Mouse (Mus musculus) limb, embryonic 13.5 days (tissue): ENCODE data around the gene Itga6. TPM values are rescaled to one million over a fixed set of nuclear protein-coding genes. Genes with fewer than 3 reads are reported as not detected.

Experiments used
- ATAC-seq: fragments of 200-750 bp; cut with Nextera tagmentation; 2 replicates; pipeline ENCODE4 v1.8.0; 2017; ENCODE audit warnings: low read depth, moderate number of reproducible peaks, moderate TSS enrichment; ENCODE audit not compliant: low FRiP score
- H3K27ac ChIP-seq: fragments of 300-500 bp; sonication (generic); 2 replicates; pipeline ENCODE4 v1.5.1; 2015; ENCODE audit warnings: inconsistent platforms, mild to moderate bottlenecking, moderate library complexity
- H3K27me3 ChIP-seq: fragments of 300-500 bp; sonication (generic); 2 replicates; pipeline ENCODE4 v1.6.1; 2015; ENCODE audit warnings: mild to moderate bottlenecking, inconsistent platforms
- H3K36me3 ChIP-seq: fragments of 300-500 bp; sonication (generic); 2 replicates; pipeline ENCODE4 v1.6.1; 2015; ENCODE audit warnings: inconsistent platforms, mild to moderate bottlenecking, moderate library complexity
- H3K4me1 ChIP-seq: fragments of 300-500 bp; sonication (generic); 2 replicates; pipeline ENCODE4 v1.6.1; 2015; ENCODE audit warnings: inconsistent platforms
- H3K4me2 ChIP-seq: fragments of 300-500 bp; sonication (generic); replicated peaks from 2 replicates; pipeline ENCODE4 v1.6.1; 2015; ENCODE audit warnings: inconsistent platforms, mild to moderate bottlenecking, moderate library complexity
- H3K4me3 ChIP-seq: fragments of 300-500 bp; sonication (generic); 2 replicates; pipeline ENCODE4 v1.5.1; 2015; ENCODE audit warnings: moderate library complexity, mild to moderate bottlenecking, inconsistent platforms
- H3K9ac ChIP-seq: fragments of 300-500 bp; sonication (generic); 2 replicates; pipeline ENCODE4 v1.6.1; 2015; ENCODE audit warnings: mild to moderate bottlenecking, inconsistent platforms
- H3K9me3 ChIP-seq: fragments of 300-500 bp; sonication (generic); 2 replicates; pipeline ENCODE4 v1.6.1; 2016; ENCODE audit warnings: inconsistent platforms
- WGBS: fragments of 180-500 bp; shearing (Covaris S2); methylation state at CpG from one replicate; pipeline ENCODE4 v1.1.7; 2015; 5-methylcytosine and 5-hydroxymethylcytosine counted together
- polyA plus RNA-seq: library from polyadenylated mRNA; unstranded; fragments of >200 nt; fragmentation: Nextera tagmentation; extraction: Ambion mirVana; gene quantifications from 2 replicates; pipeline ENCODE4 v1.2.1, GENCODE M21; 2015

Itga6 gene
- polyA plus RNA-seq, 1 experiment from 2014 or later = 33.9 TPM

DNA sequence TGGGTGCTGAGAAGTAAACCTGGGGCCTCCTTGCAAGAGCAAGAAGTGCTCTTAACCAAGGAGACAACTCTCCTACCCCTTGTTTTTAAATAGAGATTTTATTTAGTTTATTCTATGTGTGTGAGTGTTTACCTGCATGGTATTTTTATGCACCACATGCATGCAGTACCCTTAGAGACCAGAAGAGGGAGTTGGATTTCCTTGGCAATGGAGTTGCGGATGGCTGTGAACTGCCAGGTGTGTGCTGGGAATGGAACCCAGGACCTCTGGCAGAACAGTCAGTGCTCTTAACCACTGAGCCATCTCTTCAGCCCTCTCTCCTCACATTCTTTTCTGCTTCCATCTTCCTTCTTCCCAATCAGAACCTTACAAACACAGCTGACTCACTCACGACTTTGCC lies 9.2 kb upstream of the Itga6 start:
- H3K4me1 ChIP-seq = peaks cover 36% of the 10 kb centered on the region
- no peaks in the 10 kb centered on the region for H3K27me3 ChIP-seq
- no peak for ATAC-seq
- H3K4me2 ChIP-seq = no peak overlapping the region
- 90% methylated on average over 2 of the region's 2 CpGs for WGBS
- no peak overlapping the region for H3K4me3 ChIP-seq
- H3K9ac ChIP-seq = no peak overlapping the region
- no peak overlapping the region for H3K27ac ChIP-seq
- no peaks in the 10 kb centered on the region for H3K36me3 ChIP-seq
- H3K9me3 ChIP-seq = 0 out of 2 replicates have a peak, but pooled peaks cover 3% of the 10 kb centered on the region

DNA sequence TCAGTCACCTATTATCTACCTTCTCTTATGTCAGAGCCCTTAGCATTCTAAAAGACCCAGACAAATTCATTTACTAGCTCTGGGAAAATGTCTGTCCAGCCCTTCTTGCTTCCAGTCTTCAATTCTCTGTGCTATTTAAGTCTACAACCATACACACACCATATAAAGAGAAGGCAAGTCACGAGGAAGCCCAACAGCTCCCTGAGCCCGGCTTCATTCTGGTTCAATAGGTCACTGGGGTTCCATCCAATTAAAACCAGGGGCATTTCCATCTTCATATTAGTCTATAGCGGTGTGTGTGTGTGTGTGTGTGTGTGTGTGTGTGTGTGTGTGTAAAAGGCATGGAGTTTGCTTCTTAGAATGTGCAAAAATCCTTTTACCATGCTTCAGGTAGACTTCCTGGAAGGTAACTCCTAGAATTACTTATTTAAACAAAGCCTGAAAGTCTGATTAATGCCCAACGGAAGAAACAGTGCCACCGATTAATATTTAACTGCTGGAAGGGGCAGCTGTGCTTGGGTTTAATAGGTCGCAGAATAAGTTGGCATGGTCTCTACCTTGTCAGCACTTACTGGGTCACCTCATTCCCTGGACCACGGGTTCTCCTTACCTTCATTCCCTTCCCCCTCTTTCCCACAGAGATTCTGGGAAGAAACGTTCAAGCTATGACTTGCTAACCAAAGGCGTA lies 6.1 kb upstream of the Itga6 start:
- 56% methylated on average over 9 of the region's 9 CpGs for WGBS
- ATAC-seq = no peak
- H3K9me3 ChIP-seq = 0 out of 2 replicates have a peak, but pooled peaks cover 3% of the 10 kb centered on the region
- H3K4me3 ChIP-seq = no peak overlapping the region
- no peak overlapping the region for H3K9ac ChIP-seq
- H3K27ac ChIP-seq = no peak overlapping the region
- no peak overlapping the region for H3K4me2 ChIP-seq
- H3K4me1 ChIP-seq = peaks cover 29% of the 10 kb centered on the region
- no peaks in the 10 kb centered on the region for H3K36me3 ChIP-seq
- H3K27me3 ChIP-seq = no peaks in the 10 kb centered on the region

DNA sequence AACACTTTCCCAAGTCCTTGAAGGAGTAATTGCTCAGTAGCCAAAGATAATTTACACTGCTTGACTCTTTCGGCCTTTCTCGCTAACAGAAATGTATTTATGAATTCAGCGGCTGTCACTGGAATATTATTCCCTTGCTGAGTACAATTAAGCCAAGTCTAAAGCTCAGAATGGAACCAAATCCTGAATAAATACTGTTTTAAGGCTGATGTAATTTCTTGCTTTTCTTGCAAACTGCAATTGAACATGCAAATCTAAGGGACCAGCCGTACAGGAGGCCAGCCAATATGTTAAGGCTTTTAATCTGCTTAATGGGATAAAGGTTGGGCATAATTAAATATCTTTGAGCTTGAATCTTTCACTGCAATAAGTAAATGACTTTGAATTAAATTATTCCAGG lies 2.9 kb upstream of the Itga6 start:
- H3K9ac ChIP-seq = no peak overlapping the region
- no peak overlapping the region for H3K27ac ChIP-seq
- peaks cover 31% of the 10 kb centered on the region for H3K4me1 ChIP-seq
- 71% methylated on average over 4 of the region's 4 CpGs for WGBS
- no peaks in the 10 kb centered on the region for H3K36me3 ChIP-seq
- no peaks in the 10 kb centered on the region for H3K9me3 ChIP-seq
- H3K27me3 ChIP-seq = no peaks in the 10 kb centered on the region
- H3K4me2 ChIP-seq = no peak overlapping the region
- no peak overlapping the region for H3K4me3 ChIP-seq
- no peak for ATAC-seq

DNA sequence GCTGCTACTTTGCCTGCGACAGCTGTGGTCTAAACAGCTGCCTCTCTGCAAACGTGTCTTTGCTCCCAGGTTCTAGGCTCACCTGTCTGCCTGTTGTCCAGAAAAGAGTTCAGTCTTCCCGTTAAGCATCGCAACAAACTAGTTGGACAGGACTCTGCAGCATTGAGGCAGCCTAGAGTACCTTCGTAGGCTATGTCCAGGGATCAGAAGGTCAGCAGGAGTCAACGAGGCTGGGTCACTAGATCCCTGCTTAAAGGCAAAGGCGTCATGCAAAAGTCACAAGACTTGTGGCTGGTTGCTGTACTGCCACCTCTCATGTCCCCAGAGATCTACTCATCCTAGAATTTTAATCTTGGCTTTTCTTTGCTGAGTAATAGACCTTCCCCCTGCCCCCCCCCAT lies 2.0 kb upstream of the Itga6 start:
- Histone ChIP-seq H3K4me3 (no peak overlapping the region), H3K4me1 (peaks cover 31% of the 10 kb centered on the region), H3K27me3 (no peaks in the 10 kb centered on the region), H3K4me2 (no peak overlapping the region), H3K27ac (no peak overlapping the region), H3K36me3 (no peaks in the 10 kb centered on the region), H3K9ac (no peak overlapping the region), H3K9me3 (no peaks in the 10 kb centered on the region)
- 50% methylated on average over 7 of the region's 7 CpGs for WGBS
- no peak for ATAC-seq

DNA sequence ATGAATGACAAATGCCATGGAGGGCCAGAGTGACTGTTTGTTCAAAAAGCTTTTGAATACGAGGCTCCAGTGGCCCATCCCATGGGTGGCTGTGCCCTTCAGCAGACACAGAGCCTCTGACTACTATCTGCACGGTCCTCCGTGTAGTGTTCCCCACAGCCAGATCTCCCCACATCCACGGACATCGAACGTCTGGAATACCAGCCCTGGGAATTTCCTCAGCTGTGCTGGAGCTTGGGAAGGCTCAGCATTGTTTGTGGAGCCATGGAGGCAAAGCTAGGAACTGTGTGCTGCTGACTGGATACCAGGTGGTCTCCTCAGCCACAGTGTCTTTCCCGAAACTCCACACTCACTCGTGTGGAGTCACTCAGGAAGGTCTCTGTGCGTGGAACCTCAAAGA lies 1.1 kb upstream of the Itga6 start:
- H3K9ac ChIP-seq = no peak overlapping the region
- no peaks in the 10 kb centered on the region for H3K9me3 ChIP-seq
- 33% methylated on average over 9 of the region's 9 CpGs for WGBS
- H3K27me3 ChIP-seq = no peaks in the 10 kb centered on the region
- ATAC-seq = no peak
- H3K4me2 ChIP-seq = no peak overlapping the region
- H3K4me3 ChIP-seq = no peak overlapping the region
- no peak overlapping the region for H3K27ac ChIP-seq
- H3K36me3 ChIP-seq = no peaks in the 10 kb centered on the region
- H3K4me1 ChIP-seq = peaks cover 26% of the 10 kb centered on the region

DNA sequence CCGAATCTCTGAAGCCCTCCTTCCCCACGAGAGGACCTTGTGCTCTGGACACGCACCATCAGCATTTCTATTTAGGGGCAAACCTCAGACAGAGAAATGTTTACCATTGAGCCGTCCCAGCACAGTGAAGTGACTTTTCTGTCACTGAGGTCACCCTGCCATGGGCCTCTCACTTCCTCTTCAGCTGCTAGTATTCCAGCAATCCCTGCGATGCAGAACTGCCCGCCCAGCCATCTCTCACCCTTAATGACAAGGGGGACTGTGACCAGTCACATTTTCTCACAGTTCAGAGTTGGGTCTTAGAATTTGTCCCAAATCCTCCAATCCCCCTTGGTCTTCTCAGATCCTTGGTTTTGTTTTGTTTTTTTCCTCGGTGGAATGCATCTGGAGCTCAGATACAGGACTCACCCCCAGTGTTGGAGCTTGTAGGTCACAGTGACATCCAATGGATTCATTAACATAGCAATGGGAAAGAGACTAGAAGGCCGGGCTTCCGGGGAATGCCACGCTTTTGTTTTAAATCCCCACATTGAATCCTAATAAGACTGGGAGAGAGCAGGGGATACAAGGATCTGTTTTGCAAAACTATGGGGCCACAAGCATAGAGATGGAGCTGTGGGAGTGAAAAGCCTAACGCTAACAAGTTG lies 432 bp upstream of the Itga6 start:
- Histone ChIP-seq H3K9me3 (no peaks in the 10 kb centered on the region), H3K4me3 (no peak overlapping the region), H3K36me3 (no peaks in the 10 kb centered on the region), H3K9ac (no peak overlapping the region), H3K27ac (no peak overlapping the region), H3K4me1 (peaks cover 22% of the 10 kb centered on the region), H3K4me2 (no peak overlapping the region), H3K27me3 (no peaks in the 10 kb centered on the region)
- ATAC-seq = peak; percentile 48; the same call in 1 of the 2 replicates
- 20% methylated on average over 11 of the region's 11 CpGs for WGBS

DNA sequence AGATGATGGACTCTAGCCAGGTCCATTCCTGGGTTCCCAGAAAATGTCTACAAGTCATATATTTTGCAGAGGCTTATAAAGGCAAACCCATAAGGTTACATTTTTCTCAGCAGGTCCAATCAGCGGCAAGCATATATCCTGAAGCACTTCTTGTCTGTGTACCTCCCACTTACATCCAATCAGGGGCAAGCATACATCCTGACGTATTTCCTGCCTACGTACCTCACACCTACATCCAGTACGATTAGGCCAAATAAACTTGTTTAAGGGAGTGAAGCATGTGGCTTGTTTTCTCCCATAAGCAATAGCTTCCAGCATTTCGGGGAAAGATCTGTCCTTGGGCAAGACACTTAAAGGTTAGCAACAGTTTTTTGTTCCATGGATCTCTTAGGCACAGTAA lies 3.0 kb downstream of the Itga6 start:
- H3K4me2 ChIP-seq = no peak overlapping the region
- H3K27ac ChIP-seq = no peak overlapping the region
- no peaks in the 10 kb centered on the region for H3K9me3 ChIP-seq
- H3K27me3 ChIP-seq = no peaks in the 10 kb centered on the region
- H3K4me3 ChIP-seq = no peak overlapping the region
- 78% methylated on average over 5 of the region's 5 CpGs for WGBS
- no peaks in the 10 kb centered on the region for H3K36me3 ChIP-seq
- H3K9ac ChIP-seq = no peak overlapping the region
- peaks cover 19% of the 10 kb centered on the region for H3K4me1 ChIP-seq
- ATAC-seq = no peak

DNA sequence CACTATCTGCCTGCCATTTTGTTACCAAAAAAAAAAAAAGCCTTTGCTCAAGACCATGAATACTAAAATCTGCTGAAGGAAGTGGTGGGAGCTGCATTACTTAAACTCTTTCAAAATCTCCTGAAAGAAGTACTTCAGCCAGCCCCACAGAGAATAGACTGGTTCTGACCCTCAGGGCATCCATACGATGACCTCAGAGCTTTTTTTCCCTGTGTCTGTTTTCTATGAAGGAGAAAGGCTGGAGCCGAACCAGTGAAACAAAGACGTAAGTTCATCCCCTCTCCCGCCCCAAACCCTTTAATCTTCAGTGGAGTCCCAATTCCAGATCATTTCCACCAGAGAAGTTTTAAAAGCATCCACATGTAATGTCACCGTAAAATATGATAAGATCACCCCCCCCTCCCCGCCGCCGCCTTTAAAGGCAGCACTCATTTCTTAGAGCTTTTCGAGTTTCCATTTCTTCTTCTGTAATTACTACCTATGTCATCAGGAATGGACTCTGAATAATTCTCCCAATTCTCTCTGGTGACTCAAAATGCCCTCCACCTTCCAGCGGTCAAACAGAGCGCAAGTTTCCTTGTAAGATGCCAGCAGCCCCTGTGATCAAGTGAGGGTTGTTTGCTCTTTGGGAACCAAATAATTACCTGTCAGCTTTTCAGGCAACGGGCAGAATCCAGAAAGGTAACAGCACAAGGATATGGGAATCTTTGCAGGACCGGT lies 4.1 kb downstream of the Itga6 start:
- Histone ChIP-seq H3K27me3 (no peaks in the 10 kb centered on the region), H3K4me3 (no peak overlapping the region), H3K36me3 (no peaks in the 10 kb centered on the region), H3K9ac (no peak overlapping the region), H3K27ac (no peak overlapping the region), H3K4me2 (no peak overlapping the region), H3K4me1 (peaks cover 12% of the 10 kb centered on the region), H3K9me3 (no peaks in the 10 kb centered on the region)
- 52% methylated on average over 13 of the region's 13 CpGs for WGBS
- ATAC-seq = no peak

DNA sequence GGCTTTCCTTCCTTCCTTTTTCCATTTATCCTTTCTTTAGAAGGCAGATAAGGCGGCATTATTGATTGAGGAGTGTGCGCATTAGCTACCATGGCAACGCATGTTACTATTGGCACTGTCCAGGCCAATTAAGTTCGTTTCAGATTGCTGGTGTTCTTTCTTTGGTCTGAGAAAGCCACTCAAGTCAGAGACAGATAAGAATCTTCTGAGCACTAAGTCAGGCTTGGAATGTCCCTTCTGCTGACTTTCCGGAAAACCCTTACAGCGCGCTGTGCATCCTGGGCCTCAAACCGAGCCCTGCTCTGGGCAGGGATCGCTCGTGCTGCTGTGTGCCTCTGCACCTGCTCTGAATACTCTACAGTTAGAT lies 4.7 kb downstream of the Itga6 start:
- Histone ChIP-seq H3K4me1 (peaks cover 7% of the 10 kb centered on the region), H3K4me2 (no peak overlapping the region), H3K9me3 (no peaks in the 10 kb centered on the region), H3K4me3 (no peak overlapping the region), H3K36me3 (no peaks in the 10 kb centered on the region), H3K9ac (no peak overlapping the region), H3K27ac (no peak overlapping the region), H3K27me3 (no peaks in the 10 kb centered on the region)
- ATAC-seq = no peak
- 68% methylated on average over 10 of the region's 10 CpGs for WGBS

DNA sequence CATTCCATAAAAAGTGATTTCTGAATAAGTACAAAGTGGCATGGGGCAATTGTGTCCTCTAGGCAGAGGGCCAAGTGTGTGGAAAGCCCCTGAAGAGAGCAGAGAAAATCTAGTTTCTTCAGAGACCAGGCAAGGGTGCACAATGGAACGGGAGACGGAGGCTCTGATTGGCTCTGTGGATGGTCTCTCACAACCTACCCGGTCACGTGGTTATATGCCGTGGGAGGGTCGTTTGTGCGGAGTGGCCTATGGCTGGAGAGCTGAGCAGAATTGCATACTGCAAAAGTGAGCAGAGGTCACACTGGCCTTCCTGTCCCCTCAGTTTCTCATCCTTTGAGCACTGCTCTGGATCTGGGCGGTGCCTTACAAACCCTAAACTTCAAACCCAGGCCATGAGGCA lies 5.9 kb downstream of the Itga6 start:
- WGBS = 75% methylated on average over 8 of the region's 8 CpGs
- H3K4me1 ChIP-seq = no peaks in the 10 kb centered on the region
- no peaks in the 10 kb centered on the region for H3K27me3 ChIP-seq
- no peak overlapping the region for H3K9ac ChIP-seq
- no peaks in the 10 kb centered on the region for H3K9me3 ChIP-seq
- no peak overlapping the region for H3K4me3 ChIP-seq
- H3K4me2 ChIP-seq = no peak overlapping the region
- H3K27ac ChIP-seq = no peak overlapping the region
- H3K36me3 ChIP-seq = no peaks in the 10 kb centered on the region
- peak; percentile 32; the same call in 1 of the 2 replicates for ATAC-seq

DNA sequence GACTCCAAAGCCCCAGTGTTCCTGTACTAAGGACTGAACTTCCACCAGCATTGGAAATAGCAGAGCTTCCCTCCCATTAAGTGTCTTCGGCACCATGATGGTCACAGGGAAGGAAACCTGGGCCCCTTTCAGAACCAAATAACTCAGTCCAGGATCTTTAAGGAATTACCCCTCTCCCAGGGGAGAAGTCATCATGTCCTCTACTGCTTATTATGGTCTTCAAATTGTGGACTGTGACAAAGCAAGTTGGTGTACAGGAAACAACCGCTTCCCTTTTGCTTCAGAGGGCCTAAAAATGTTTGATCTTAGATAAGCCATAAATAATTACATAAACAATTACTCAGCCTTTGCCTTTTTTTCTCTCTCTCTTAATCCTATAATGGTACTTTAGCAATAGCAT lies 6.4 kb downstream of the Itga6 start:
- 62% methylated on average over 2 of the region's 2 CpGs for WGBS

DNA sequence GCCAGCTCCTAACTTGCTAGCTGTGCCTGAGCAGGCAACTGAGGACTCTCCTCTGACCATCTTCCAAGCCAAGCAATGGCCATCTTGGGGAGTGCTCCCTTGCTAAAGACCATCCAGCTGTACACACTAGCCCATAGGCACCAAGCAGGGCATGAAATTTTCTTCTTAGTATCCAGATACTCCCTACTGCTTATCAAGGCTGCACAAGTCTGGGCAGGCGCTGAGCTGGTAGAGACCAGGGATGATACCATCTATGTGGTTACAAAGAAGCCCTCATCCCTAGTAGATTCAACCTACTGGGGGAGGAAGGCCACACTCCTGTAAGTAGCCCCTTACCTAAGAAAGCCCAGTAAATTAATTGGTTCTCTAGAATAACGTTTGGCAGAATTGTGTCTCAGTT lies 7.0 kb downstream of the Itga6 start:
- 82% methylated on average over 2 of the region's 2 CpGs for WGBS
- Histone ChIP-seq H3K27ac (no peak overlapping the region), H3K9ac (no peak overlapping the region), H3K27me3 (no peaks in the 10 kb centered on the region), H3K4me2 (no peak overlapping the region), H3K9me3 (no peaks in the 10 kb centered on the region), H3K4me3 (no peak overlapping the region), H3K36me3 (no peaks in the 10 kb centered on the region), H3K4me1 (no peaks in the 10 kb centered on the region)
- ATAC-seq = no peak

More for the DNA sequence above, 6.4 kb downstream of the Itga6 start:
- no peak overlapping the region for H3K4me3 ChIP-seq
- H3K4me1 ChIP-seq = no peaks in the 10 kb centered on the region
- H3K4me2 ChIP-seq = no peak overlapping the region
- no peak overlapping the region for H3K9ac ChIP-seq
- H3K27ac ChIP-seq = no peak overlapping the region
- H3K36me3 ChIP-seq = no peaks in the 10 kb centered on the region
- no peak for ATAC-seq
- no peaks in the 10 kb centered on the region for H3K27me3 ChIP-seq
- H3K9me3 ChIP-seq = no peaks in the 10 kb centered on the region
